Mouse (Mus musculus) heart, postnatal 25 days (tissue): Measurements from ENCODE around the gene Tmem222. TPM values are rescaled to one million over a fixed set of nuclear protein-coding genes. Genes with fewer than 3 reads are reported as not detected.

Experiments
- DNase-seq: peaks from one replicate; pipeline ENCODE4 v3.0.0; 2022; ENCODE audit warnings: low spot score
- intact Hi-C: fragments of 180-260 bp; cut with DNase I; formaldehyde crosslinking; loops from one replicate; pipeline ENCODE4 v1.15.1; 2025
- total RNA-seq, 2 experiments: library from RNA; stranded (reverse); gene quantifications; 2 replicates each; pipeline ENCODE4 v1.2.3; 2021

The Tmem222 gene
- total RNA-seq, 2 experiments from 2014 or later: 24.8 to 25.7 TPM

GRCm38 (mm10) chr4:133286476-133287077 is 9.0 kb upstream of the Tmem222 start:
- DNase-seq: no peak
- intact Hi-C loops: no loop called here

- no peak for DNase-seq
- intact Hi-C loops: no loop called here
Observed at GRCm38 (mm10) chr4:133285950-133286349, 8.4 kb upstream of the Tmem222 start.

GRCm38 (mm10) chr4:133285299-133285698 is 7.7 kb upstream of the Tmem222 start:
- intact Hi-C loops: no loop called here
- no peak for DNase-seq

- DNase-seq: no peak
- intact Hi-C loops: no loop called here
Observed at GRCm38 (mm10) chr4:133282656-133283055, 5.1 kb upstream of the Tmem222 start.

- DNase-seq: no peak
- intact Hi-C loops: no loop called here
Observed at GRCm38 (mm10) chr4:133281951-133282481, 4.4 kb upstream of the Tmem222 start.

- no peak for DNase-seq
- intact Hi-C loops: no loop called here
Observed at GRCm38 (mm10) chr4:133281513-133281912, 3.9 kb upstream of the Tmem222 start.

GRCm38 (mm10) chr4:133278482-133278881 is 890 bp upstream of the Tmem222 start:
- intact Hi-C loops: no loop called here
- DNase-seq: no peak

GRCm38 (mm10) chr4:133278067-133278466 is 475 bp upstream of the Tmem222 start:
- intact Hi-C loops: no loop called here
- DNase-seq: no peak

GRCm38 (mm10) chr4:133270929-133271328 is 6.7 kb downstream of the Tmem222 start:
- DNase-seq: no peak
- intact Hi-C loops: no loop called here

- intact Hi-C loops: no loop called here
- DNase-seq: peak; percentile 47
Observed at GRCm38 (mm10) chr4:133269596-133269995, 8.0 kb downstream of the Tmem222 start.

- intact Hi-C loops: no loop called here
- DNase-seq: no peak
Observed at GRCm38 (mm10) chr4:133268931-133269330, 8.7 kb downstream of the Tmem222 start.

- no peak for DNase-seq
- intact Hi-C loops: no loop called here
Observed at GRCm38 (mm10) chr4:133266248-133266880, 11.2 kb downstream of the Tmem222 start.

GRCm38 (mm10) chr4:133265759-133266158 is 11.8 kb downstream of the Tmem222 start:
- DNase-seq: no peak
- intact Hi-C loops: no loop called here

GRCm38 (mm10) chr4:133265297-133265696 is 12.3 kb downstream of the Tmem222 start:
- intact Hi-C loops: no loop called here
- DNase-seq: no peak

- intact Hi-C loops: no loop called here
- DNase-seq: no peak
Observed at GRCm38 (mm10) chr4:133264559-133264958, 13.0 kb downstream of the Tmem222 start.

- intact Hi-C loops: no loop called here
- DNase-seq: no peak
Observed at GRCm38 (mm10) chr4:133263756-133264155, 13.8 kb downstream of the Tmem222 start.

- DNase-seq: no peak
- intact Hi-C loops: no loop called here
Observed at GRCm38 (mm10) chr4:133262882-133263281, 14.7 kb downstream of the Tmem222 start, which contains the start of gene Sytl1. TSS of gene Sytl1 (minus strand) at chr4:133263113.

- intact Hi-C loops: no loop called here
- DNase-seq: no peak
Observed at GRCm38 (mm10) chr4:133262375-133262765, 15.2 kb downstream of the Tmem222 start.

GRCm38 (mm10) chr4:133261641-133262374 is 15.8 kb downstream of the Tmem222 start:
- intact Hi-C loops: no loop called here
- no peak for DNase-seq

- DNase-seq: no peak
- intact Hi-C loops: no loop called here
Observed at GRCm38 (mm10) chr4:133257798-133258408, 19.7 kb downstream of the Tmem222 start.
